Mouse (Mus musculus) cerebellum, adult 2 months (tissue): ENCODE measurements around the gene Dzank1.

Source experiments
- CTCF ChIP-seq: fragments of 200-500 bp; IDR thresholded peaks from 2 replicates; pipeline ENCODE4 v1.5.1; 2011; ENCODE audit warnings: low read depth, mild to moderate bottlenecking, control low read depth, low read length, moderate library complexity, borderline replicate concordance; ENCODE audit not compliant: insufficient read depth
- POLR2A ChIP-seq: fragments of 200-500 bp; IDR thresholded peaks from 2 replicates; pipeline ENCODE4 v1.6.1; 2011; ENCODE audit warnings: low read length, control low read depth, borderline replicate concordance; ENCODE audit not compliant: insufficient read depth

GRCm38 (mm10) chr2:144519772-144520171 lies 7.4 kb downstream of the Dzank1 start:
- TF ChIP-seq CTCF (no peak), POLR2A (no peak)
